Mouse (Mus musculus): Measurements from ENCODE around the gene Chmp3.

DNA sequence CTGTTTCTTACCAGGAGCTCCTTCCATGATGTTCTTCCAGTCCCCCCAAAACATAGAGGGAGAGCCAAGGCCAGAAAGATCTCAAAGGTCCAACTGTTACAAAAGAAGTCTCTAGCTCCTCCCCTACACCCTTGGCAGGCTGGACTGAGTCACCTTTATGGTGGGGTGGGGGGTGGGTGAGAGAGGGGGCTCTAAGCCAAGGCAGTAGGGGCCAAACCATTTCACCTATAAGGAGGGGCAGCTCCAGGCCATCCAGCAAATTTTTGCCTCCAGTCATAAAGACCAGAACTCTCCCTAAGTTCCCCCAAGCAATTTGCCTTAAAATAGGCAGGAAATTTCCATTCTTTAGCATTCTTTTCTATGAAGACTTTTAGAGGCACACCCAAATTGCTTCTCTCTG, 65.4 kb downstream of the Chmp3 start:
- TF ChIP-seq ZKSCAN1 (IDR thresholded peaks at IDR 0.05; ENCODE audit: borderline replicate concordance, low read depth, low read length) = no peak
- TF ChIP-seq MXI1 (IDR thresholded peaks at IDR 0.05; ENCODE audit: low read depth, low read length) = no peak
- no peak for TF ChIP-seq POLR2A (IDR thresholded peaks at IDR 0.05; ENCODE audit: low read depth, low read length)
- TF ChIP-seq ZC3H11A (IDR thresholded peaks at IDR 0.05; ENCODE audit: low read depth, low read length) = no peak
- no peak for TF ChIP-seq HCFC1 (IDR thresholded peaks at IDR 0.05; ENCODE audit: low read depth, low read length)
- no peak for TF ChIP-seq EP300 (IDR thresholded peaks at IDR 0.05; ENCODE audit: low read length)

All from CH12.LX (cell line).